Mouse (Mus musculus) CH12F3 (cell line): ENCODE data around the gene Gpr27.

Source experiments
- in situ Hi-C: fragments of 300-500 bp; cut with MboI; formaldehyde crosslinking; loops from 2 replicates; pipeline ENCODE4 v1.14.3; 2020; ENCODE audit warnings: low sequenced_read_pairs

Gpr27 gene

DNA sequence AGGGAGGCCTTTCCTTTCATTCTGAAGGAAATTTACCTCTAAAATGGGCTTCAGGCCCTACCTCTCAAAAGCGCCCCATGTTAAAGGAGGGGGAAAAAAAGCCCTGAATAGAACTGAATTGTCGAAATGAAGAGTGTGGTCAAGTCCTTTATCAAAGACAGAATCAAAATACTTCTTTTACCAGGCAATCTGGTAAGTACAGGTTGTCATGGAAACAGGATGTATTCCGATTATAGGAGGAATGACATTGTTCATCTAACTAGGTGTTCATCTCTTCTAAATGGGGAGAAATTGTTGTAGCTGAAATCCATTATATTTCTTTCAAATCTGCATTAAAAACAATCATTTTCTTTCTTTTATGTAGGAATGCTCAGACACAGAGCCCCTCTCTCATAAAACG, 18.0 kb upstream of the Gpr27 start:
- in situ Hi-C loops, result no loop called here

DNA sequence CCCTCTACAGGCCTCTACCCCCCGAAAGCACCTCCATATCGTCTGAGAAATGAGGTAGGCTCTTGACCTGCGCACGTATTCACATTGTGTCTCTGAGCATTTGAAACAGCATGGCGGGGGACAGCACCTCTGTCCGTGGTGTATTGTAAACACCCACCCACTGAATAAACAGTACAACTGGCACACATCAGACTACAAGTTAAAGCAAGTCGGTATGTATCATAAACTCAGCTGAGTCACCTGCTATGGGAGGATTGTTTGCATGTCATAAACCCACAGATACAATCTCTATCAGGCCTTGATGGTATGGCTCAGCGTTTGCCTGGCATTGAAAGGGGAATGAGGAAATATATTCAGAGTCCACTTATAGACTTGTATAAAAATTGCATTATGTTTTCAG, 15.2 kb upstream of the Gpr27 start:
- in situ Hi-C loops, result no loop called here

DNA sequence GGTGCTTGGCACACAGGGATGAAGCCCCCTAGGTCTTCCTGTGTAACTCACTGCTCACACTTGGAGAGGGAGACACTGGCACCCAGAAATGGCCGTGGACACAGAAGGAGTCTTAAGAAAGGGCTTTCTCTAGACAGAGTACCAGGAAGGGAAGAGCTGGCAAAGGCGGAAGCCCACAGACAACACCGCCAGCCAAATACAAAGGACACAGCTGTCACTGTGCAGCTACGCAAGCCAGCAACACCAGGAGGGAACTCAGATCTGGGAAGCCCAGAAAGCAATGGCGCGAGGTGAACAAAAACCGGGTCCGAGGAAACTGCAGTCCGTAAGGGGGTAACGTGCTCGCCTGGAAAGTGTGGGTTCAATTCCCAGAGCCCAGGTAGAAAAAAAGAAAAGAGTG, 14.4 kb upstream of the Gpr27 start:
- in situ Hi-C loops, result no loop called here

DNA sequence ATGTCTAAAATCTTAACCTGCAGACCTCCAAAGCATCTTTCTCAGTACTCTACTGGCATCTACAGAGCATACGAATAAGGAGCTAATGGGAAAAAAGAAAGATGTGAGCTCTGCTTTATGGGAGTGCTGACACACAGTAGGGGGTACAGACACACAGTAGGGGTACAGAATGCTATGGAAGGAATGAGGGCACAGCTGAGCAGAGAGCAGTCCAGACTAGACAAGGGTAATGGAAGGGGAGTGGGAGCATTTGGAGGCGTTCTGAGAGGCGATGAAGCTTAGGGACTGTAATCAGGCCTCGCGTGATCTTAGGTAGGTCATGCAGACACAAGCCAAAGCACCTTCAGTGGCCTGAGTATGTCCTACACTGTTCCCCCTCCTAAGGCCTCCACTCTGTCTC, 8.5 kb upstream of the Gpr27 start:
- in situ Hi-C loops, result no loop called here

DNA sequence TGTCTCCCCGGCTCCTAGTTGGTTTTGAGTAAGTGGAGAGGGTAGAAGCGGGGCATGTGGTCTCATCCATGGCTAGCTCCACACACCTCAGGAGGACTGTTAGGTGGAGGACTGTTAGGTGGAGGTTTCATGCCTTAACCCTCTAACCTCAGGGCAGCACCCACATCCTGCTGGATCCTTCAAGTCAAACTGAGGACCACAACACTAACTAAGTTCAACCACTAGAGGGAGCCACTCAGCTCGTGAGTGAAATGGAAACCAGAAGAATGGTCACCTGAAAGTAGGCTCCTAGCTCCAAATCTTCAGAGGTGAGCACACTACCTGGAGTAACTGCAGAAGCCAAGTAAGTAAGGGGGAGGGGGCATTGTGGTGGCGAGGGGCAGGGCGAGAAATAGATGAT, 7.6 kb upstream of the Gpr27 start:
- in situ Hi-C loops, result no loop called here

DNA sequence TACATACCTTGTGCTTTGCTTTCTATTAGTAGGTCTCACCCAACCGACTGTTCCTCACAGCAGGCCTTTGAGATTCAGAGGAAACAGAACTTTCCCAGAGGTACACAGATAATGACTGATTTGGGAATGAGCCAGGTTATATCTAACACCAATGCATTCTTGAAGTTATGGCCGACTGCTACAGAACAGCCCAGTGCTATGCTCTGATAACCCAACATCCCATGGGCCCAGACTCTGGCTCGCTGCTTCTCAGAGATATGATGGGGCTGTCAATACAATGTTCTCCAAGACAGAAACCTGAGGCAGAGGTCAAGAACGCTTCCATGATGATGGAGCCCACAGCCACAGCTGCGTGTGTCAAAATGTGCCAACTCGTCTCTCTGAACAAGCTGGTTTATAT, 4.0 kb upstream of the Gpr27 start:
- in situ Hi-C loops, result no loop called here

DNA sequence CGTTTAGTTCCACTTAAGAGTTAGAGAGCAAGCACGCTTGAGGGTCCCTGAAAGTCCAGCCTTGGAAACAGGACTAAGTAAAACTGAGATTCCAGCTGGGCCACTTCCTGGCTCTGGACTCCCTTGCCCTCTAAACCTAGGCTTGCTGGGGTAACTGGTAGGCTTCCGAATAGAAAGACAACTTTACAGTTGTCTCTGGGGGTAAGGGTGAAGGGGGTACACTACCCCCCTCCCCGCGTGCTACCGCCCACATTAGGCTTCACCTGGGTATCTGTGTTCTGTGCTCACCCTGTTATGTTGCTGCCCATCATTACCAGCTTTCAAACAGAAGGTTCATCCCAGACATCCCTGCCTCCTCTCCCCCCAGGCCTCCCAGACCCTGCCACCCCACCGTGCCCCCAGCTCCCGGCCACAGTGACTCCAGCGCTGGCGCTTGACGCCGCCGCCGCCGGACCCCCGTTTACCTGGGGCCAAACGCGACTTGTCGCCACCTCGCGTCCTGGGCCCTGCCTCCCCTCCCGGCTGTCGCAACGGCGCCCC, 743 bp upstream of the Gpr27 start:
- in situ Hi-C loops, result no loop called here

DNA sequence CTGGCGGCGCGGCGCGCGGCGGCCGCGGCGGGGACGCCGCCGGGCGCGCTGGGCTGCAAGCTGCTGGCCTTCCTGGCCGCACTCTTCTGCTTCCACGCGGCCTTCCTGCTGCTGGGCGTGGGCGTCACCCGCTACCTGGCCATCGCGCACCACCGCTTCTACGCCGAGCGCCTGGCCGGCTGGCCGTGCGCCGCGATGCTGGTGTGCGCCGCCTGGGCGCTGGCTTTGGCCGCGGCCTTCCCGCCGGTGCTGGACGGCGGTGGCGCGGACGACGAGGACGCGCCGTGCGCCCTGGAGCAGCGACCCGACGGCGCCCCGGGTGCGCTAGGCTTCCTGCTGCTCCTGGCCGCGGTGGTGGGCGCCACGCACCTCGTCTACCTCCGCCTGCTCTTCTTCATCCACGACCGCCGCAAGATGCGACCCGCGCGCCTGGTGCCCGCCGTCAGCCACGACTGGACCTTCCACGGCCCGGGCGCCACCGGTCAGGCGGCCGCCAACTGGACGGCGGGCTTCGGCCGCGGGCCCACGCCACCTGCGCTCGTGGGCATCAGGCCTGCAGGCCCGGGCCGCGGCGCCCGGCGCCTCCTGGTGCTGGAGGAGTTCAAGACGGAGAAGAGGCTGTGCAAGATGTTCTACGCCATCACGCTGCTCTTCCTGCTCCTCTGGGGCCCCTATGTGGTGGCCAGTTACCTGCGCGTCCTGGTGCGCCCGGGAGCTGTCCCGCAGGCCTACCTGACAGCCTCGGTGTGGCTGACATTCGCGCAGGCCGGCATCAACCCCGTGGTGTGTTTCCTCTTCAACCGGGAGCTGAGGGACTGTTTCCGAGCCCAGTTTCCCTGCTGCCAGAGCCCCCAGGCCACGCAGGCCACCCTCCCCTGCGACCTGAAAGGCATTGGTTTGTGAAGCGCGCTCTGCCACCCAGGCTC, 700 bp downstream of the Gpr27 start:
- in situ Hi-C loops, result no loop called here

DNA sequence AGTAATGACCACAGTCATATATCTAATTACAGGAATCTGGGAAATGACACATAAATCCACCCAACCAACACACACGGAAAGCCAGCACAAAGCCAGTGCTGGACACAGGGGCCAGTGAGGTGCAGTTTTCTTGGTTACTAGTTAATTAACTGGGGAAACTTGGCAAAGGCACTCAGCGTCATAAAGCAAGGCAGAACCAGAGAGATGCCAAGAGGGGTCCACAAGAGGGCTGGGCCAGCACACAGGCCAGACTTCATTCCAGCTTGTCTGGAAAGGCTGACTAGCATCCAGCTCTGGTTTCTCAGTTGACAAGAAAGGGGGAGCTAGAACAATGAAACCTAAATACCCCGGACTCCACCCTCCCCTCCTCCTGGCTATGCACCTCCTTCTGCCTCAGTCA, 8.0 kb downstream of the Gpr27 start:
- in situ Hi-C loops, result no loop called here

DNA sequence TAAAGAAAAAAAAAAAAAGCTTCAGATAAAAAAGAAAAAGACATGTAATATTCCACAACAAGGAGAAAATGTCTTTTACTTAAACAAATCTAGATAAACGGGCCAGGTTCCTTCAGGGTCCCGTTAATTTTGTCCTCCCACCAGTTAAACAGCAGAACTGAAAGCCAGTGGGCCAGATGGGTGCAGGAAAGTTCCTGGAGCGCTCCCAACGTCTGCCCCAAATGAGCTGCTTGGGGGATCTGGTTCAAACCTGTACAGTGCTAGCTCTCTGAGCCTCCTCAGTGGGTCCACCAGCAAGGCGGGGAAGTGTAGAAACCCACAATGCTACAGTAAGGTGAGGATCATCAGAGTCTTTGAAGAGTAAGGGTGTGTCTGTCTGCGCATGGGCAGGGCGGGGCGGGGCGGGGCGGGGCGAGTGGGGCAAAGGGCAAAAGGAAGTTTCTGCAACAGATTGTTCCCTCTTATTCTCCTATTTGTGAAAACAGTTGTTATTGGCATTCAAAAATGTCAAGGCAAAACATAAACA, 19.2 kb downstream of the Gpr27 start:
- in situ Hi-C loops, result no loop called here

DNA sequence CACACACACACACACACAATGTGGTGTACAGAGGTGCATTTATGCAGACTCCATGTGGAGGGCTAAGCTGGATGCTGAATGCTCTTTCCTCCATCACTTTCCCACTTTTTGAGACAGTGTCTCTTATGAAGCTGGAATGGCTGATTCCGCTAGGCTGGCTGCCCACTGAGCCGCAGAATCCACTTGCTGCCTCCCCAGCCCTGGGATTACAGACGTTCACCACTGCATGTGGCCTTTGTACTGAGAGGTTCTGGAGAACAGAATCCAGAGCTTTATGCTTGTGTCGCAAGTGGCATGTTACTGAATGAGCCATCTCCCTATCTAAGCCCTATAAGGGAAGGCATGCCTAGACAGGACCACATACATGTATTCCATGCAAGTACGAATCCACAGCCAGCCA, 20.8 kb downstream of the Gpr27 start:
- in situ Hi-C loops, result no loop called here

DNA sequence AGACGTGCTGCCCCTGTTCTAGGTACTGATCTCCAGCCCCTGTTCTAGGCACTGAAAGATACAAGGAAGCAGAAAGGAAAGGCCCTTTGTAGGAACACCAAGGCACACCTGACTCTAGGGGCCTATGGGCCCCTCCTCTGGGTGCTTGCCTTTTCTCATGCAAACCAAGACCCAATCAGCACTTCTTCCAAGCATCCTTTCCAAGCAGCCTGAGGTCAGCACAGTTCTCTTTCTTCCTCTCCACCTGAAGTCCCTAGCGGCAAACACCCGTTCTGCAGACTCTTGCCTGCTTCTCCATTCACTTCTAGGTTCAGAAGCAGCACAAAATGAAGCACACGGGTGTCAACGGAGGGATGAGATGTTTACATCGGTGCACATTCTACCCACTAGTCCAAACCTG, 22.7 kb downstream of the Gpr27 start:
- in situ Hi-C loops, result no loop called here

DNA sequence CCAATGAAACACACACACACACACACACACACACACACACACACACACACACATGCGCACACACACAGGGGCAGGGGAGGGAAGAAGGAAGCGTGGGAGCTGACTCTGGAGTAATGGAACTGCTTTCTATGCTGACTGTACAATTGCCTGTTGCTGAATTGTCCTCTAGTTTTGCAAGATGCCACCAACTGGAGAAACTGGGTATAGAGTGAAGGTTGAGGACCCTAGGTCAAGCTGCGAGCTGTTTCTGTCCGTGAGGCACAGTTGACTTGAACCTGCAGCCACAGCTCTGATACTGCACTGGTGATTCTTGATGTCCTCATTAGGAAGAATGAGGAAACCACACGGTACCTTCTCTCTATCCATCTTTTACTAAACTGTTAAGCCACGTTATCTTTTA, 23.4 kb downstream of the Gpr27 start:
- in situ Hi-C loops, result no loop called here

DNA sequence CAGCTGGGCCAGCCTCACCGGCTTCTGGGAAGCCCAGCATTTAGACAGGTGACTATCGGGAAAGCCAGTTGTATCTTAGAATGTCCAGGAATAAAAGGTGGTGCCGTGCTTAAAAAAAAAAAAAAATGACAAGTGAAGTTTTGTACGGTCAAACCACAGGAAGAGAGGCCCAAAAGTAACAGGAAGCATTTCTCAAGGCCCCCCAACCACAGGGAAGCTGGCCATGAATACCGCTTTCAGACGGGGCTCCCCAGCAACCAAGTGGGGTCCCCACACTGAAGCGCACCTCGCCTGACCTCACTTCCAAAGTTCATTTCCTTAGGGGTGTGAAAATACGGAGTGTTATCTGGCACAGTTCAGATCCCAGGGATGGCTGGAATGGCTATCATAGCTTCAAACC, 28.6 kb downstream of the Gpr27 start:
- in situ Hi-C loops, result no loop called here

DNA sequence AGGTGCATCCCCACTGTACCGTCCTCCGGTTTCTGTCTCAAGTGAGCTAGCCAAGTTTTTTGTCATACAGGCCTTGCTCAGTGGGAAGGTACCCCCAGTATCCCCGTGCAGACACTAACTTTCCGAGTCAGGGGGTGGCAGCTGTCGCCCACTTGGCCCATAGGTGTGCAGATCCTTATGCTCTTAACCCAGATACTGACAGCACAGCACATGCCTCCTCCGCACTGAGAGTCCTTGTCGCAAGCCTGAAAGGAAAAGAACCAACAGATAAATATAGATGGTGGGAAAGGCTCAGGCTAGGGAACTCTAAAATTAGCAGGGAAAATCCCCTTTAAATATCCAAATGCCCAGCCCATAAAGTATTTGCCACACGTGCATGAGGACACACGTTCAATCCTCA, 29.9 kb downstream of the Gpr27 start:
- in situ Hi-C loops, result no loop called here

DNA sequence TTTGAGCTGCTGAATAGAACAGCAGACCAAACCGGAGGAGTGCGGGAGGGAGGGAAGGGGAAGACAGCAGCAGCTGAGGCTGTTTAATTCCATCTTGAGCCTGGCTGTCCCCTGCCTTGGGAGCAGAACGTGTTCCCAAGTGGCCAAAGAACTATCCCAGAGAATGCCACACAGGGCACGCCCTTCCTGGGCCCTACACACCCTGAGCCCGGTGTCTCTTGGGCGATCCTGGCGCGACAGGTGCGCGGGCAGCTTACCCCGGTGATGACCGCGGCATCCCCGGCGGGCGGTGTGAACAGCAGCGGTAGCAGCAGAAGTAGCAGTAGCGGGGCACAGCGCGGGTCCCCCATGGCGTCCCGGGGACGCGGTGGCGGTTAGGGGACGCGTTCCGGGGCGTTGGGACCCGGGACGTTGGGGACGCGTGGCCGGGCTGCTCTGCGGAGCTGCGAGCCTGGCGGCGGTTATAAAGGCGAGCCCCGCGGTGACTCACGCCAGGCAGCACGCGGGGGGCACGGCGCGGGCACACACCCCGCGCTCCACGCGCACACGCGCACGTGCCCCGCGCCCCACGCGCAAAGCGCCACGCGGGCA, 33.6 kb downstream of the Gpr27 start, which contains the start of gene Prok2:
Gene Prok2, minus strand, starts transcription at position 422 of the 591 bp plus-strand sequence.
- in situ Hi-C loops, result no loop called here

DNA sequence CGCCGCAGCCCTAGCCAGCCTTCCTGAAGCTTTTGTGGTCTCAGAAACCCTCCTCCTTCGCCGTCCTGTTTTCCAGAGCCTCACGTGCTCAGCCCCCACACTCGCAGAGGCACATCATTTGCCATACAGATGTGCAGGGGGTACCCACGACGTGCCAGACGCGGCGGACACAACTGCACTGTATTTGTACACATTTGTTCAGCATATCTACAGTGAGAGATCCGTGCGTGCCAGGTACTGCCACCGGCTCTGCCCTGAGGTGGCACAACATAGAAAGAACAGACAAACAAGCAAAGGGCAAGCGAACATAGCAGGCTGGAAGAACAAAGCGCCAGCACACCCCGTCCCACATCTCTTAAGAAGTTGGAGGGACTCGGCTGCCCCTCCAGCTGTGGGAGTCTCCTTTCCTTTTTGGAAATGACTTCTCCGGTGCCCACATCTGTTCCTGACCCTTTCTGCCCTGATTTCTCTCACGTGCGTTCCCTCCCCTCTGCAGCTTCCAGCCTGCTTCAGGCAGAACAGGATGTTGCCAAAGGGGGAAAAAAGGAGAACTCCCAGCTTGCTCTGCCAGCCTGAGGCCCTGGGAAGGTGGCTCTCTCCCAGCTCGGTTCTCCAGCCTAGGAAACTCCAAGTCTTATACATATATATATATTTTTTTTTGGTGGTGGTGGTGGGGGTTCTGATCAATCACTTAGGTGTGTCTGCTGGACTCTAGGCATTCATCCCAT, 34.3 kb downstream of the Gpr27 start:
- in situ Hi-C loops, result no loop called here

DNA sequence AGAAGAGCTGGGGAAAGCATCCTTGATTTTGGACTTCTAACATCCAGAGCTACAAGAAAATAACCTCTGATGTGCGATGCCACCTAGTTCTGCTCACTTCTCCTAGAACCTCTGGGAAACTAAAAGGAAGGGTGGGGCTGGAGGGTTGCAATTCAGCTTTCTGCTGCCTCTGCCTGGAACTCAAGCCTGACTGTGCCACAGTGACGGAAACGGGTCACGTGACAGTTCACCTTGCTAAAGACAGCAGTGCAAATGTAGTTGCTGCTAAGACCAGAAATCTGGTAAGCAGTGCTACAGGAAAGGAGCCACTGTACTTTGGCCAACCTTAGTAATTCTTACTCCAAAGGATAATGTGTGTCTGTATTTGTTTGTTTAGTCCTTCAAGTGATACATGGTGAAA, 37.4 kb downstream of the Gpr27 start:
- in situ Hi-C loops, result no loop called here

DNA sequence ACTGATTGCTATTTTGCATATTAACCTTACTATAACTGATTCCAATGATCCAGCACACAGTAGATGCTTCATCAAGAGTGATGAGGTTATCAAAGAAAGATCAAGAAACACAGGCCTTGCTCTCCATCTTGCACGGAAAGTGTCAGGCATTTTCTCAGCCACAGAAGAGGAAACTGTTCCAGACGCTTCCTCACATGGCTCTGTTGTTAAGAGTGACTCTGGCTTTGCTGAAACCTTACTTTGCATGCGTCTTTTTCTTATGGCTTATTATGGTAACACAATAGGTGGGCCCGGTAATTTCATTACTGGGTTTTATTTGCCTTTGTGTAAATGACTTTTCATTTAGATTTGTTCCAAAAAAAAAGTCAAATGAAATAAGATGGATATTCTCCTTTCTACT, 39.4 kb downstream of the Gpr27 start:
- in situ Hi-C loops, result no loop called here

DNA sequence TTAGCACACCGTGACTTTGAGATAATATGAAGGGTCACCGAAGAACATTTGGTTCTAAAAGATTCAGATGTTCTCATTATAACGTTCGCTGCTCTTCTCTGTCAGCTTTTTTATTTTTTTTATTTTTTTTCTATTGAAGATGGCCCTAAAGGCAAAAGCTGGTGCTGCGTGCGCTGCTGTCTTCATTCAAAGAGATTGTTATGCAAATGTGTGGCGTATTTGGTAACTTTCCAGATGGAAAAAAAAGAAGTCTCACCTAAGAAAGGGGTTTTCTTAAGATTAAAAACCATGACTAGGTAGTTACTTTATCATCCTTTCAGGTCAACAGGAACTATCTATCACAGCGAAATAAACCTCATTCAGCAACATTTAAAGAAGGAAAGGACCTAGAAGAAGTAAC, 40.2 kb downstream of the Gpr27 start:
- in situ Hi-C loops, result no loop called here

DNA sequence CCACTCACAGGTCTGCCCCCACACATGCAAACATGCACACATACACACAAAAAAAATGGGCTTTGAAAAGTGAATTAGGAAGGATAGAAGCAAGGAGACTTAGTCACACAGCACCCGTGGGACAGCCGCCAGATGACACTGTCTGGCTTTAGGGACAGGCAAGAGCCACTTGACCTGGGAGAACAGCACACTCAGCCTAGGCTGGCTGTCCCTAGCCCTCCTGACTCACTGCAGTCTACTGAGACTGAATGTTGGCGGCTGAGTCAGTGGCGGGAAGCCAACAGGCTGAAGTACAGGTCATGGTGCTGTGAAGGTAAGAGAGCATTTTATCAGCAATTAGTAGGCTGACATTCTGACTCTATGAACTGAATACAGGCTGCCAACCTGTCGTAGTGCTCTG, 42.2 kb downstream of the Gpr27 start:
- in situ Hi-C loops, result no loop called here
